Mouse (Mus musculus): ENCODE results near the gene Abcc5.

GRCm38 (mm10) chr16:20328306-20328705 is 97.9 kb downstream of the Abcc5 start:
- no peak for TF ChIP-seq POLR2A (IDR thresholded peaks at IDR 0.05; ENCODE audit: borderline replicate concordance, low read depth, low read length)
- no peak for TF ChIP-seq CTCF (IDR thresholded peaks at IDR 0.05; ENCODE audit: low read depth, low read length)
